Mouse (Mus musculus): ENCODE data around the gene Onecut3. TPM values are rescaled to one million over a fixed set of nuclear protein-coding genes. Genes with fewer than 3 reads are reported as not detected.

Onecut3 gene
- polyA plus RNA-seq, 1 experiment from 2014 or later: 0.05 TPM

DNA sequence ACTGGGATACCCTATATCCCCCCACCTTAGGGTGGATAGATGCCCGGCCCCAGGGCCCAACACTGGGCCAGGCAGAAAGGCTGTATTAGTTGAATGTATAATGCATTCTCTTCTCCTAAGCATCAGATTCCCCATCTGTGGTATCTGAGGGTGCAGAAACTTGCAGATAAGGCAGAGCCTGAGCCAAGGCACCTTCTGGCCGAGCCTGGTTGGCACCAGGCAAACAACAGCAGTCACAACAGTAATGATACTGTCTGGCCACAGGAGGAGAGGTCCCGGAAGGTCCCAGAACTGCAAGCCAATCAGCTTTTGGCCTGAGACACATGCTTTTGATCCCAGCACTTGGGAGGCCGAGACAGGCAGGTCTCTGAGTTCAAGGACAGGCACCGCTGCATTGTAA is 38.9 kb upstream of the Onecut3 start:
- Histone ChIP-seq H3K9me3 (ENCODE audit: control insufficient read depth) (no peaks in the 10 kb centered on the region), H3K36me3 (ENCODE audit: control insufficient read depth, insufficient read depth) (no peaks in the 10 kb centered on the region), H3K27ac (ENCODE audit: low read depth, low read length) (no peak overlapping the region), H3K4me2 (replicated peaks; ENCODE audit: low read depth) (no peak overlapping the region), H3K4me1 (replicated peaks; ENCODE audit: control insufficient read depth, insufficient read depth, low read length) (no peaks in the 10 kb centered on the region), H3K9ac (ENCODE audit: low read depth, low read length) (no peak overlapping the region), H3K27me3 (replicated peaks; ENCODE audit: control insufficient read depth, insufficient read depth, low read length) (no peaks in the 10 kb centered on the region; the same call in 1 of the 2 replicates), H3K4me3 (ENCODE audit: low read depth, low read length) (no peak overlapping the region)
- ATAC-seq: no peak
- 76% methylated on average over 5 of the region's 5 CpGs for WGBS
- TF ChIP-seq CTCF (IDR thresholded peaks at IDR 0.05; ENCODE audit: low read depth): no peak

DNA sequence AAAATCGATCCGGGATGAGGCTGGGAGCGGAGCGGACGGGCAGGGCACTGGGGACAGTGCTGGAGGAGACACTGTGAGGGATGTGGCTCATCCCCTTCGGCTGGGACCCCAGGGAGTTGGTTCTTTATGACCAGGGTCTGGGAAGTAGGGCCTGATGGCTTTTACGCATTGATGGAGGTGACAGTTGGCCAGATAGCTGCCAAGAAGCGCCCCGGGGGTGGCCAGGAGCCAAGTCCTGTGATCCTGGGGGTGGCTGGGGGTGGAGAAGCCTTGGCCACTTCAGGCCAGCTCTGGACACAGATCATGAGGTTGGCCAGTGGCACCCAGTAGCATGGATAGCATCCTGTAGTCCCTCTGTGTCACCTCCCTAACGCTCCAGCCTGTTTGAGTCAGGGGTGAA is 35.4 kb upstream of the Onecut3 start:
- WGBS: 78% methylated on average over 10 of the region's 10 CpGs
- Histone ChIP-seq H3K36me3 (ENCODE audit: control insufficient read depth, insufficient read depth) (no peaks in the 10 kb centered on the region), H3K27ac (ENCODE audit: low read depth, low read length) (no peak overlapping the region), H3K4me3 (ENCODE audit: low read depth, low read length) (no peak overlapping the region), H3K4me1 (replicated peaks; ENCODE audit: control insufficient read depth, insufficient read depth, low read length) (no peaks in the 10 kb centered on the region), H3K27me3 (replicated peaks; ENCODE audit: control insufficient read depth, insufficient read depth, low read length) (peaks cover 11% of the 10 kb centered on the region), H3K4me2 (replicated peaks; ENCODE audit: low read depth) (no peak overlapping the region), H3K9me3 (ENCODE audit: control insufficient read depth) (no peaks in the 10 kb centered on the region), H3K9ac (ENCODE audit: low read depth, low read length) (no peak overlapping the region)
- ATAC-seq: no peak
- TF ChIP-seq CTCF (IDR thresholded peaks at IDR 0.05; ENCODE audit: low read depth): no peak

DNA sequence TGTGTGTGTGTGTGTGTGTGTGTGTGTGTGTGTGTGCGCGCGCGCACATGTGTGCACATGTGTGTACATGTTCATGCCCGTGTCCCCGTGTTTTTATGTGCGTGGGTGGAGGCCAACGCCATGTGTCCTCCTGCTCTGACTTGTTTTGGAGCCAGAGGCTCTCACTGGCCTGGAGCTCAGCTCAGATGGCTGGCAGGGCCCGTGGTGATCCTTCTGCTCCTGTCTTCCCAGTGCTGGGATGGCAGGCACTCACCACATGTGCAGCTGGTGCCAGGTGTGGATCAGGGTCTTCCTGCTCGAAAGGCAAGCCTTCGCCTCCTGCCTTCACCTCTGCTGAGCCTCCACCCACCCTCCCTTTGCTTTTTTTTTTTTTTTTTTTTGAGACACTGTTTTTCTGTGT is 35.0 kb upstream of the Onecut3 start:
- H3K27me3 ChIP-seq (replicated peaks; ENCODE audit: control insufficient read depth, insufficient read depth, low read length): peaks cover 11% of the 10 kb centered on the region
- H3K4me2 ChIP-seq (replicated peaks; ENCODE audit: low read depth): no peak overlapping the region

DNA sequence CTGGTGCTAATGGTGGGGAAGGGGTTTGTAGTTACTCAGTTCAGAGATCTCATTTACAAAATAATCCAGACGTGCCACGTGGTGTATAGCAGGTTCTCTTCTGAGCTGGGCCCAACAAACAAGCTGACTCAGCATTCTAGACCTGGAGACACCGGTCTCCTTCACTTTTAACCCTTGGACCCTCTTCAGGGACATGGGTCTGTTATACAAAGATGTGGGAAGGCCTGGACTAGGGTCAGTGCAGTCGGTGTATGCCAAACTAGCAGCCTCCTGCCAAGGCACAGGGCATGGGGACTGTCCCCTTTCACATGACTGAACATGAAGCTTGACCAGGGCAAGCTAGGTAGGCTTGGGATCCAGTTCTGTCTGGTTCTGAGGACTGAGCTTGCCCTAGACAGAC is 34.3 kb upstream of the Onecut3 start:
- WGBS: 58% methylated on average over 4 of the region's 4 CpGs
- no peak for ATAC-seq
- no peak for TF ChIP-seq CTCF (IDR thresholded peaks at IDR 0.05; ENCODE audit: low read depth)

More for the DNA sequence above, 35.0 kb upstream of the Onecut3 start:
- no peak for TF ChIP-seq CTCF (IDR thresholded peaks at IDR 0.05; ENCODE audit: low read depth)
- no peak overlapping the region for H3K9ac ChIP-seq (ENCODE audit: low read depth, low read length)
- WGBS: 88% methylated on average over 11 of the region's 11 CpGs
- no peak overlapping the region for H3K27ac ChIP-seq (ENCODE audit: low read depth, low read length)
- no peaks in the 10 kb centered on the region for H3K4me1 ChIP-seq (replicated peaks; ENCODE audit: control insufficient read depth, insufficient read depth, low read length)
- ATAC-seq: no peak
- H3K36me3 ChIP-seq (ENCODE audit: control insufficient read depth, insufficient read depth): no peaks in the 10 kb centered on the region
- no peak overlapping the region for H3K4me3 ChIP-seq (ENCODE audit: low read depth, low read length)
- H3K9me3 ChIP-seq (ENCODE audit: control insufficient read depth): no peaks in the 10 kb centered on the region

DNA sequence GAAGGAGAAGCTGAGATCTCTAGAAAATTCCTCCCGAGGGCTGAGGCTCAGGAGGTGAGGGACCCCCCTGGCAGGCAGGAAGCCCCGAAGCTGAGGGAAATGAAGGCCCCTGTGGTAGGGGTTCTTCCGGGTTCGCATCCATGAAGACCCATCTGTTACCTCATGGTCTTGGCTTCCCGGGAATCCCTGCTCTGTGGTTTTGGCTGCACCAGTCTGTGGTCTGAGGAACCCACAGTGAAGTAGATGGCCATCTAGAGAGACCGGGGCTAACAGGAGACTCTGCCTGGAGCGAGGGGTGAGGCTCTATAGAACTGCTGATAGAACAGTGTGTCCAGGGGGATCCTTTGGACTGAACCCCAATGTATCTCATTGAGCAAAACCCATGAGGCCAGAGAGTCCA is 33.3 kb upstream of the Onecut3 start:
- no peak overlapping the region for H3K4me3 ChIP-seq (ENCODE audit: low read depth, low read length)
- peaks cover 15% of the 10 kb centered on the region for H3K27me3 ChIP-seq (replicated peaks; ENCODE audit: control insufficient read depth, insufficient read depth, low read length)
- no peak overlapping the region for H3K27ac ChIP-seq (ENCODE audit: low read depth, low read length)
- 69% methylated on average over 7 of the region's 7 CpGs for WGBS
- H3K4me2 ChIP-seq (replicated peaks; ENCODE audit: low read depth): no peak overlapping the region
- no peaks in the 10 kb centered on the region for H3K36me3 ChIP-seq (ENCODE audit: control insufficient read depth, insufficient read depth)
- H3K9me3 ChIP-seq (ENCODE audit: control insufficient read depth): no peaks in the 10 kb centered on the region
- H3K9ac ChIP-seq (ENCODE audit: low read depth, low read length): no peak overlapping the region
- H3K4me1 ChIP-seq (replicated peaks; ENCODE audit: control insufficient read depth, insufficient read depth, low read length): no peaks in the 10 kb centered on the region
- ATAC-seq: no peak
- no peak for TF ChIP-seq CTCF (IDR thresholded peaks at IDR 0.05; ENCODE audit: low read depth)

More for the DNA sequence above, 34.3 kb upstream of the Onecut3 start:
- Histone ChIP-seq H3K9ac (ENCODE audit: low read depth, low read length) (no peak overlapping the region), H3K27me3 (replicated peaks; ENCODE audit: control insufficient read depth, insufficient read depth, low read length) (peaks cover 14% of the 10 kb centered on the region), H3K27ac (ENCODE audit: low read depth, low read length) (no peak overlapping the region), H3K9me3 (ENCODE audit: control insufficient read depth) (no peaks in the 10 kb centered on the region), H3K4me3 (ENCODE audit: low read depth, low read length) (no peak overlapping the region), H3K36me3 (ENCODE audit: control insufficient read depth, insufficient read depth) (no peaks in the 10 kb centered on the region), H3K4me1 (replicated peaks; ENCODE audit: control insufficient read depth, insufficient read depth, low read length) (no peaks in the 10 kb centered on the region), H3K4me2 (replicated peaks; ENCODE audit: low read depth) (no peak overlapping the region)

DNA sequence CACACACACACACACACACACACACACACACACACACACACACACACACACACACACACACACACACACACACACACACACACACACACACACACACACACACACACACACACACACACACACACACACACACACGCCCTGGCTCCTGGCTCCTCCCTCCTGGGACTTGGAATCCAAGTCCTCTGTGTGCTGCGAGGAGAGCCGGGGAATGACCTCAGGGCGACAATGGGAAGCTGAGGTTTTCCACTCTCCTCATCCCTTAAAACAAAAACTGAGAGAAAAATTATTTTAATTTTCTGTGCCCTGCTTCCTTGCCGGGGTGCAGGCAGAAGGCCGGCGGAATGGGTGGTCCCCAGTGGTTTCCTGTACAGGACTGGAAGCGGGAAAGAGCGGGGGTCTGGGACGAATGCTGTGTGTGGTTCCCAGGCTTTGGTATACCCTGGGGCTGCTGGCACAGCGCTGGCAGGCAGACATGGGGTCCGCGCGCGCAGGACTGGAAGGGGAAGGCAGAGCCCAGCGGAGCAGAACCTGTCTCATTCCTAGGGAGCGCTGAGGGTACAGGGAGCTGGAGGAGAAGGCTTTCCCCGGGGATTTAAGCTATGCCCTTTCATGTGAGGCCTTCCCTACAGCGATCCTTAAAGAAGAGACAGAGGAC is 30.1 kb upstream of the Onecut3 start:
- 21% methylated on average over 19 of the region's 19 CpGs for WGBS
- Histone ChIP-seq H3K4me2 (replicated peaks; ENCODE audit: low read depth) (no peak overlapping the region), H3K9me3 (ENCODE audit: control insufficient read depth) (no peaks in the 10 kb centered on the region), H3K4me1 (replicated peaks; ENCODE audit: control insufficient read depth, insufficient read depth, low read length) (no peaks in the 10 kb centered on the region), H3K36me3 (ENCODE audit: control insufficient read depth, insufficient read depth) (no peaks in the 10 kb centered on the region), H3K27ac (ENCODE audit: low read depth, low read length) (no peak overlapping the region), H3K9ac (ENCODE audit: low read depth, low read length) (no peak overlapping the region), H3K27me3 (replicated peaks; ENCODE audit: control insufficient read depth, insufficient read depth, low read length) (peaks cover 20% of the 10 kb centered on the region), H3K4me3 (ENCODE audit: low read depth, low read length) (no peak overlapping the region)
- no peak for ATAC-seq
- TF ChIP-seq CTCF (IDR thresholded peaks at IDR 0.05; ENCODE audit: low read depth): no peak
